Mouse (Mus musculus) thymus, adult 2 months (tissue): ENCODE data around the gene Tubb3.

ENCODE experiments used
- CTCF ChIP-seq: fragments of 200-500 bp; IDR thresholded peaks from 2 replicates; pipeline ENCODE4 v1.5.1; 2012; ENCODE audit warnings: mild to moderate bottlenecking, control low read depth, low read length, moderate library complexity, borderline replicate concordance; ENCODE audit not compliant: control insufficient read depth, poor library complexity, insufficient read depth; ENCODE audit errors: extremely low read depth
- POLR2A ChIP-seq: fragments of 200-500 bp; IDR thresholded peaks from 2 replicates; pipeline ENCODE4 v1.6.1; 2012; ENCODE audit warnings: mild to moderate bottlenecking, low read length, control low read depth, moderate library complexity; ENCODE audit not compliant: control insufficient read depth, poor library complexity, insufficient read depth; ENCODE audit errors: extremely low read depth

- peak; percentile 69; the same call in 1 of the 2 replicates for TF ChIP-seq CTCF
- no peak for TF ChIP-seq POLR2A
These were observed 11.0 kb downstream of the Tubb3 start for GRCm38 (mm10) chr8:123422056-123422780.
